Mouse (Mus musculus): ENCODE measurements around the gene Jsrp1.

GRCm38 (mm10) chr10:80827063-80827869 lies 14.0 kb upstream of the Jsrp1 start:
- TF ChIP-seq MAX (IDR thresholded peaks at IDR 0.05; ENCODE audit: low read depth) (no peak), POLR2A (IDR thresholded peaks at IDR 0.05; ENCODE audit: insufficient read length, low read depth) (no peak), TCF12 (IDR thresholded peaks at IDR 0.05; ENCODE audit: insufficient read depth, poor library complexity, severe bottlenecking) (no peak)

All from myocyte (in vitro differentiated cells).